Mouse (Mus musculus) monocyte, adult 5-6 weeks (primary cell): Measurements from ENCODE around the gene Dapk3. TPM values are rescaled to one million over a fixed set of nuclear protein-coding genes. Genes with fewer than 3 reads are reported as not detected.

Source experiments
- ATAC-seq: fragments of 153-309, 156-312 bp; replicated peaks from 2 replicates; pipeline ENCODE4 v1.8.0; 2017; ENCODE audit warnings: mild to moderate bottlenecking; ENCODE audit not compliant: low TSS enrichment, insufficient number of reproducible peaks, severe bottlenecking, poor library complexity, low FRiP score
- total RNA-seq: library from RNA; stranded (forward); fragments of 200-1000, 200-491, 200-594 nt; gene quantifications from 3 replicates; pipeline ENCODE4 v1.2.3, GENCODE M21; 2017

Dapk3 gene
- 30.4 to 45.3 TPM (median 37.3 TPM) in 3 replicates for total RNA-seq

- ATAC-seq = peak; percentile 83
Measured at GRCm38 (mm10) chr10:81182336-81183333, at the start of gene Dapk3. Dapk3 (plus strand) TSS chr10:81183005.

- ATAC-seq = peak; percentile 47
Measured at GRCm38 (mm10) chr10:81134181-81134587, 48.6 kb upstream of the Dapk3 start.

GRCm38 (mm10) chr10:81134966-81135681 lies 47.7 kb upstream of the Dapk3 start, which contains the start of gene Zbtb7a:
Zbtb7a (plus strand) TSS chr10:81135220.
- no peak for ATAC-seq

GRCm38 (mm10) chr10:81135831-81136705 lies 46.7 kb upstream of the Dapk3 start:
- ATAC-seq = no peak

- ATAC-seq = no peak
Measured at GRCm38 (mm10) chr10:81136706-81137231, 46.0 kb upstream of the Dapk3 start.

- ATAC-seq = peak; percentile 75
Measured at GRCm38 (mm10) chr10:81137252-81138130, 45.3 kb upstream of the Dapk3 start.

GRCm38 (mm10) chr10:81138131-81138782 lies 44.5 kb upstream of the Dapk3 start:
- peak; percentile 14 for ATAC-seq

- ATAC-seq = no peak
Measured at GRCm38 (mm10) chr10:81138821-81139528, 43.8 kb upstream of the Dapk3 start.

- ATAC-seq = no peak
Measured at GRCm38 (mm10) chr10:81139529-81139846, 43.3 kb upstream of the Dapk3 start.

GRCm38 (mm10) chr10:81140005-81140404 lies 42.8 kb upstream of the Dapk3 start:
- no peak for ATAC-seq

- no peak for ATAC-seq
Measured at GRCm38 (mm10) chr10:81140717-81141454, 41.9 kb upstream of the Dapk3 start.

GRCm38 (mm10) chr10:81141455-81142210 lies 41.2 kb upstream of the Dapk3 start:
- no peak for ATAC-seq

GRCm38 (mm10) chr10:81142551-81142981 lies 40.2 kb upstream of the Dapk3 start:
- no peak for ATAC-seq

GRCm38 (mm10) chr10:81143157-81143633 lies 39.6 kb upstream of the Dapk3 start:
- no peak for ATAC-seq

- ATAC-seq = no peak
Measured at GRCm38 (mm10) chr10:81143845-81144437, 38.9 kb upstream of the Dapk3 start.
